Mouse (Mus musculus) CH12.LX (cell line): ENCODE measurements around the gene Serpinh1. TPM values are rescaled to one million over a fixed set of nuclear protein-coding genes. Genes with fewer than 3 reads are reported as not detected.

Experiments used
- DNase-seq: peaks from one replicate; pipeline ENCODE4 v3.0.0-alpha.2; 2013; ENCODE audit errors: extremely low read depth
- H3K27ac ChIP-seq: 2 replicates; pipeline ENCODE4 v1.5.1; 2012; ENCODE audit warnings: low read depth, mild to moderate bottlenecking, control low read depth, moderate library complexity; ENCODE audit not compliant: insufficient read depth
- H3K27me3 ChIP-seq: replicated peaks from 2 replicates; pipeline ENCODE3; 2012; ENCODE audit warnings: inconsistent platforms
- H3K36me3 ChIP-seq, 2 experiments: replicated peaks in 1 of 2; 2 replicates each; pipeline versions ENCODE3 to v1.6.1; 2012; ENCODE audit warnings: inconsistent platforms in 1 of 2, low read length in 1 of 2, mild to moderate bottlenecking in 1 of 2, mixed read lengths in 1 of 2, moderate library complexity in 1 of 2; ENCODE audit not compliant: control insufficient read depth in 1 of 2, insufficient read depth in 1 of 2
- H3K4me1 ChIP-seq, 2 experiments: 2 replicates each; pipeline ENCODE4 v1.6.1; 2012; ENCODE audit warnings: inconsistent platforms in 1 of 2, moderate library complexity in 1 of 2; ENCODE audit not compliant: insufficient read depth in 2 of 2, control insufficient read depth in 1 of 2
- H3K4me2 ChIP-seq: 2 replicates; pipeline ENCODE4 v1.6.1; 2012; ENCODE audit warnings: low read depth, mild to moderate bottlenecking, control low read depth; ENCODE audit not compliant: poor library complexity, insufficient read depth, severe bottlenecking
- H3K4me3 ChIP-seq, 3 experiments: fragments of 150-350 bp in 1 of 3; sonication (generic) in 1 of 3; replicated peaks in 1 of 3; 2 replicates each; pipeline versions ENCODE3 to v1.5.1; 2011 to 2012; ENCODE audit warnings: low read depth in 2 of 3, low read length in 2 of 3, mild to moderate bottlenecking in 2 of 3, moderate library complexity in 2 of 3, control low read depth in 1 of 3, improper control_type of control experiment in 1 of 3, inconsistent platforms in 1 of 3, mixed read lengths in 1 of 3; ENCODE audit not compliant: poor library complexity in 1 of 3
- H3K79me2 ChIP-seq: replicated peaks from 2 replicates; pipeline ENCODE4 v1.6.1; 2012; ENCODE audit warnings: mild to moderate bottlenecking, moderate library complexity; ENCODE audit not compliant: control insufficient read depth, poor library complexity, insufficient read depth, severe bottlenecking; ENCODE audit errors: extremely low read depth
- H3K9ac ChIP-seq: 2 replicates; pipeline ENCODE4 v1.6.1; 2012; ENCODE audit warnings: low read depth, mild to moderate bottlenecking, control low read depth, moderate library complexity; ENCODE audit not compliant: insufficient read depth
- H3K9me3 ChIP-seq: replicated peaks from 2 replicates; pipeline ENCODE3; 2012; ENCODE audit warnings: low read length, inconsistent platforms, mixed read lengths
- BHLHE40 ChIP-seq: IDR thresholded peaks from 2 replicates; pipeline ENCODE4 v1.6.1; 2011; ENCODE audit warnings: mild to moderate bottlenecking, low read depth, low read length, improper control_type of control experiment
- CTCF ChIP-seq, 2 experiments: IDR thresholded peaks in 1 of 2; conservative IDR thresholded peaks in 1 of 2; 2 replicates each; pipeline ENCODE4 v1.5.1; 2011 to 2012; ENCODE audit warnings: low read depth in 2 of 2, low read length in 2 of 2, improper control_type of control experiment in 1 of 2, inconsistent platforms in 1 of 2, mild to moderate bottlenecking in 1 of 2, moderate library complexity in 1 of 2
- E2F4 ChIP-seq: IDR thresholded peaks from 2 replicates; pipeline ENCODE4 v1.6.1; 2011; ENCODE audit warnings: low read depth, low read length, improper control_type of control experiment; ENCODE audit not compliant: insufficient replicate concordance
- ELF1 ChIP-seq: IDR thresholded peaks from 2 replicates; pipeline ENCODE4 v1.6.1; 2014; ENCODE audit warnings: low read depth, mild to moderate bottlenecking, inconsistent platforms, low read length, improper control_type of control experiment
- EP300 ChIP-seq: IDR thresholded peaks from 2 replicates; pipeline ENCODE4 v1.6.1; 2011; ENCODE audit warnings: low read length, improper control_type of control experiment
- ETS1 ChIP-seq: conservative IDR thresholded peaks from 2 replicates; pipeline ENCODE4 v1.6.1; 2012; ENCODE audit warnings: low read depth, mild to moderate bottlenecking, inconsistent platforms, low read length, improper control_type of control experiment, moderate library complexity
- GABPA ChIP-seq: IDR thresholded peaks from 2 replicates; pipeline ENCODE4 v1.6.1; 2012; ENCODE audit warnings: low read depth, low read length, improper control_type of control experiment, inconsistent platforms; ENCODE audit not compliant: insufficient replicate concordance
- HCFC1 ChIP-seq: IDR thresholded peaks from 2 replicates; pipeline ENCODE4 v1.6.1; 2012; ENCODE audit warnings: low read depth, mild to moderate bottlenecking, inconsistent platforms, low read length, improper control_type of control experiment
- IRF4 ChIP-seq: IDR thresholded peaks from 2 replicates; pipeline ENCODE4 v1.6.1; 2014; ENCODE audit warnings: low read depth, mild to moderate bottlenecking, inconsistent platforms, low read length, improper control_type of control experiment
- JUN ChIP-seq: IDR thresholded peaks from 2 replicates; pipeline ENCODE4 v1.6.1; 2011; ENCODE audit warnings: low read depth, mild to moderate bottlenecking, low read length, improper control_type of control experiment, moderate library complexity; ENCODE audit not compliant: insufficient read depth
- JUND ChIP-seq: conservative IDR thresholded peaks from 2 replicates; pipeline ENCODE4 v1.6.1; 2011; ENCODE audit warnings: low read depth, low read length, improper control_type of control experiment
- KAT2A ChIP-seq: IDR thresholded peaks from 2 replicates; pipeline ENCODE4 v1.6.1; 2012; ENCODE audit warnings: low read length, improper control_type of control experiment, inconsistent platforms; ENCODE audit not compliant: insufficient replicate concordance
- MEF2A ChIP-seq: IDR thresholded peaks from 2 replicates; pipeline ENCODE4 v1.6.1; 2014; ENCODE audit warnings: low read depth, mild to moderate bottlenecking, inconsistent platforms, low read length, improper control_type of control experiment, borderline replicate concordance
- RCOR1 ChIP-seq: conservative IDR thresholded peaks from 2 replicates; pipeline ENCODE4 v1.6.1; 2012; ENCODE audit warnings: low read depth, mild to moderate bottlenecking, inconsistent platforms, low read length, improper control_type of control experiment
- USF2 ChIP-seq: conservative IDR thresholded peaks from 2 replicates; pipeline ENCODE4 v1.6.1; 2011; ENCODE audit warnings: low read depth, low read length, improper control_type of control experiment
- ZNF384 ChIP-seq: IDR thresholded peaks from 2 replicates; pipeline ENCODE4 v1.6.1; 2012; ENCODE audit warnings: low read depth, low read length, improper control_type of control experiment, inconsistent platforms
- dilution Hi-C: fragments of 300-500 bp; cut with MboI; formaldehyde crosslinking; loops from 2 replicates; pipeline ENCODE4 v1.14.3; 2020; ENCODE audit warnings: low sequenced_read_pairs; ENCODE audit not compliant: extremely low pct_unique_long_range_greater_than_20kb, extremely low pct_ligation_motif_present
- in situ Hi-C: fragments of 300-500 bp; cut with MboI; formaldehyde crosslinking; loops from 3 replicates; pipeline ENCODE4 v1.14.3; 2019; ENCODE audit warnings: low sequenced_read_pairs, low pct_ligation_motif_present, low pct_unique_long_range_greater_than_20kb, mixed read lengths
- polyA plus RNA-seq: library from polyadenylated mRNA; unstranded; fragments of >175 nt; gene quantifications from 2 replicates; pipeline ENCODE4 v1.2.1, GENCODE M21; 2012; ENCODE audit warnings: low read depth; ENCODE audit not compliant: insufficient read length
- total RNA-seq, 2 experiments: library from RNA; depleted of rRNA; stranded (reverse); fragments of 300-350 nt in 1 of 2; fragments of >200 nt in 1 of 2; gene quantifications; 2 replicates each; pipeline ENCODE4 v1.2.3; 2012 to 2014

Serpinh1 gene
- total and polyA plus RNA-seq, 3 experiments = not detected

DNA sequence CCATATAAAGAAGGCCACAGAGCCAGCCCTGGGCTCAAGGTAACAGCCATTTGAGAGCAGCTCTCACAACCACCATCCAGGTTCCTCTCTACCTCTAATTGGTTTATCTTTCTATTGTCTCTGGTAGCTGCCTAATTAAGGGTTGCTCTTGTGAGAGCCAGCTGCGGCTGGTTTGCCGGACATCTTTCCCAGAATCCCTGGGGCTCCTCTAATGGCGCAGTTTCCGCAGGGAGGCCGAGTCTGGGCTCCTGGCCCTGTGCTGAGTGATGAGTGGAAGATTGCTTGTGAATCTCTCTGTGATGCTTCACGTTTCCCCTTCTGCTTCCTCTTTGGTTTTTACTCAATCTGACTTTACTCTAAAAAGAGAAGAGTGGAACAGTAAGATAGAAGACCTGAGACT lies 49.0 kb downstream of the Serpinh1 start:
- Histone ChIP-seq H3K9ac (peak overlapping the region; percentile 34), H3K36me3 (peaks cover 0 to 5% of the 10 kb centered on the region in 2 experiments), H3K79me2 (no peaks in the 10 kb centered on the region), H3K27ac (peak overlapping the region; percentile 29; the same call in 1 of the 2 replicates), H3K4me1 (peaks cover 27 to 51% of the 10 kb centered on the region in 2 experiments), H3K27me3 (no peaks in the 10 kb centered on the region), H3K9me3 (no peaks in the 10 kb centered on the region), H3K4me3 (peak overlapping the region in 1 of 3 experiments; percentile 36), H3K4me2 (peak overlapping the region; percentile 64; the same call in 1 of the 2 replicates)
- TF ChIP-seq E2F4 (no peak), GABPA (no peak), MEF2A (0 out of 2 replicates have a peak, but pooled peaks have one; percentile 60), ELF1 (0 out of 2 replicates have a peak, but pooled peaks have one; percentile 34), JUND (peak; percentile 41; the same call in 1 of the 2 replicates), JUN (peak; percentile 21; the same call in 1 of the 2 replicates), EP300 (peak; percentile 55), KAT2A (no peak), BHLHE40 (peak; percentile 76), IRF4 (peak; percentile 82; the same call in 1 of the 2 replicates), RCOR1 (no peak), ETS1 (no peak; the same call in 1 of the 2 replicates)
- peak; percentile 55 for DNase-seq
- in situ Hi-C loops = no loop called here
- dilution Hi-C loops = no loop called here

DNA sequence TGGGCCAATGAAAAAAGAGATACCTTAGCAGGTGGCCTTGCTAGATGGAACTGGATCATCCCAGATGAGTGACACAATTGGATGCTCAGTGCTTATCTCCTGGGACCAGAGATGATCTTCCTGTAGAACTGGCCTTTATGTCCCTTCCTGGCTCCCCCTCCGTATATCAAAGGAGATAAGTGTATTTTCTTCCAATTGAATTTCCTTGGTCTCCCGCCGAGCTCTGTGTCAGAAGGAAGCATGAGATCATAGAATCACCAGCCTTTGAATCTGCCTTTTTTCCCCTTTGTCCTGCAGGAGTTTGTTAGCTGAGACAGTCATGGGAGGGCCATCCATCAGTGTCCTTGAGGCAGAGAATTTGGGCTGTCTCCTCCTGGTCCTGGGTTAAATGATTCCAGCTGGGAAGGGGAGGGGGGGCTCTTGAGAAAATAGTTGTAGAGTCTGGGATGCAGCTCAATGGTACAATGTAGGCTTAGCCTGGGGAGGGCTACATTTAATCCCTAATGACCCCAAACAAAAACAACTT lies 52.3 kb downstream of the Serpinh1 start:
- Histone ChIP-seq H3K36me3 (peaks cover 0 to 5% of the 10 kb centered on the region in 2 experiments), H3K79me2 (no peaks in the 10 kb centered on the region), H3K9ac (no peak overlapping the region), H3K27me3 (no peaks in the 10 kb centered on the region), H3K9me3 (no peaks in the 10 kb centered on the region), H3K4me1 (peaks cover 21 to 36% of the 10 kb centered on the region in 2 experiments), H3K4me2 (no peak overlapping the region), H3K4me3 (no peak overlapping the region), H3K27ac (no peak overlapping the region)
- dilution Hi-C loops = no loop called here
- in situ Hi-C loops = no loop called here
- DNase-seq = no peak
- TF ChIP-seq MEF2A (no peak), GABPA (no peak), ZNF384 (no peak), EP300 (no peak), HCFC1 (no peak), USF2 (no peak), CTCF (conservative IDR thresholded peaks at IDR 0.05 in 1 of 2, IDR thresholded peaks at IDR 0.05 in 1 of 2; ENCODE audit: low read depth in 2 of 2, low read length in 2 of 2) (no peak)

Other genes with a start within 250 kb of the Serpinh1 start
- 20.6 and 23.3 TPM in 2 replicates for gene Uvrag, start 212.1 kb downstream of the Serpinh1 start, total RNA-seq (2012; rRNA removed)
- 37.5 and 39.1 TPM in 2 replicates for gene Uvrag, start 212.1 kb downstream of the Serpinh1 start, total RNA-seq (2014; rRNA removed)
- gene Uvrag, start 212.1 kb downstream of the Serpinh1 start, polyA plus RNA-seq = 47.4 and 61.6 TPM in 2 replicates
- 1.2 and 1.7 TPM in 2 replicates for gene Dgat2, start 170.5 kb downstream of the Serpinh1 start, total RNA-seq (2012; rRNA removed)
- gene Dgat2, start 170.5 kb downstream of the Serpinh1 start, total RNA-seq (2014; rRNA removed) = 1.4 and 2.8 TPM in 2 replicates
- gene Dgat2, start 170.5 kb downstream of the Serpinh1 start, polyA plus RNA-seq = 1.4 and 1.6 TPM in 2 replicates
- gene Mogat2, start 114.6 kb downstream of the Serpinh1 start, total RNA-seq (2012; rRNA removed) = not detected in 2 replicates
- not detected in 2 replicates for gene Mogat2, start 114.6 kb downstream of the Serpinh1 start, total RNA-seq (2014; rRNA removed)
- not detected in 2 replicates for gene Mogat2, start 114.6 kb downstream of the Serpinh1 start, polyA plus RNA-seq
- gene Map6, start 85.8 kb downstream of the Serpinh1 start, total RNA-seq (2012; rRNA removed) = 0.84 and 1.1 TPM in 2 replicates
- 0.32 and 0.62 TPM in 2 replicates for gene Map6, start 85.8 kb downstream of the Serpinh1 start, total RNA-seq (2014; rRNA removed)
- 1.4 and 1.8 TPM in 2 replicates for gene Map6, start 85.8 kb downstream of the Serpinh1 start, polyA plus RNA-seq
- gene Gdpd5, start 28.2 kb upstream of the Serpinh1 start, total RNA-seq (2012; rRNA removed) = 7.5 and 9.1 TPM in 2 replicates
- 2.4 and 2.8 TPM in 2 replicates for gene Gdpd5, start 28.2 kb upstream of the Serpinh1 start, total RNA-seq (2014; rRNA removed)
- gene Gdpd5, start 28.2 kb upstream of the Serpinh1 start, polyA plus RNA-seq = 7.0 and 9.0 TPM in 2 replicates
- gene Klhl35, start 112.8 kb upstream of the Serpinh1 start, total RNA-seq (2012; rRNA removed) = not detected in 2 replicates
- not detected in 2 replicates for gene Klhl35, start 112.8 kb upstream of the Serpinh1 start, total RNA-seq (2014; rRNA removed)
- not detected in 2 replicates for gene Klhl35, start 112.8 kb upstream of the Serpinh1 start, polyA plus RNA-seq
- 2,320 and 2,484 TPM in 2 replicates for gene Rps3, start 130.5 kb upstream of the Serpinh1 start, total RNA-seq (2012; rRNA removed)
- gene Rps3, start 130.5 kb upstream of the Serpinh1 start, total RNA-seq (2014; rRNA removed) = 3,699 and 3,874 TPM in 2 replicates
- gene Rps3, start 130.5 kb upstream of the Serpinh1 start, polyA plus RNA-seq = 1,738 and 1,898 TPM in 2 replicates
- gene Arrb1, start 182.2 kb upstream of the Serpinh1 start, total RNA-seq (2012; rRNA removed) = 3.8 and 4.2 TPM in 2 replicates
- 2.4 and 3.3 TPM in 2 replicates for gene Arrb1, start 182.2 kb upstream of the Serpinh1 start, total RNA-seq (2014; rRNA removed)
- gene Arrb1, start 182.2 kb upstream of the Serpinh1 start, polyA plus RNA-seq = 5.2 and 6.2 TPM in 2 replicates